Mouse (Mus musculus) embryonic facial prominence, embryonic 10.5 days (tissue): ENCODE results near the gene Tube1. TPM values are rescaled to one million over a fixed set of nuclear protein-coding genes. Genes with fewer than 3 reads are reported as not detected.
"Not testable (repeated sequence)": the region's sequence is repeated elsewhere in the genome, so short reads cannot be mapped to it uniquely, and the experiment has no call there.

Experiments used
- DNase-seq: peaks from one replicate; pipeline ENCODE4 v3.0.0-alpha.2; 2017; ENCODE audit warnings: low spot score
- H3K27ac ChIP-seq: fragments of 300-500 bp; sonication (generic); replicated peaks from 2 replicates; pipeline ENCODE4 v1.5.1; 2016; ENCODE audit warnings: mild to moderate bottlenecking
- H3K27me3 ChIP-seq: fragments of 300-500 bp; sonication (generic); replicated peaks from 2 replicates; pipeline ENCODE4 v1.6.1; 2016; ENCODE audit warnings: low read depth, mild to moderate bottlenecking; ENCODE audit not compliant: poor library complexity, severe bottlenecking
- H3K36me3 ChIP-seq: fragments of 300-500 bp; sonication (generic); replicated peaks from 2 replicates; pipeline ENCODE4 v1.6.1; 2016; ENCODE audit warnings: mild to moderate bottlenecking, moderate library complexity
- H3K4me1 ChIP-seq: fragments of 300-500 bp; sonication (generic); 2 replicates; pipeline ENCODE4 v1.6.1; 2016
- H3K4me3 ChIP-seq: fragments of 300-500 bp; sonication (generic); 2 replicates; pipeline ENCODE4 v1.5.1; 2016; ENCODE audit warnings: mild to moderate bottlenecking, moderate library complexity
- H3K9me3 ChIP-seq: fragments of 300-500 bp; sonication (generic); 2 replicates; pipeline ENCODE4 v1.6.1; 2016; ENCODE audit warnings: mild to moderate bottlenecking
- WGBS: fragments of 180-500 bp; shearing (Covaris S2); methylation state at CpG from one replicate; pipeline ENCODE4 v1.1.7; 2016; 5-methylcytosine and 5-hydroxymethylcytosine counted together
- polyA plus RNA-seq: library from polyadenylated mRNA; unstranded; fragments of >200 nt; fragmentation: Nextera tagmentation; extraction: Ambion mirVana; gene quantifications from 2 replicates; pipeline ENCODE4 v1.2.1, GENCODE M21; 2016

Tube1 gene
- polyA plus RNA-seq, 1 experiment from 2014 or later, result 24.7 TPM

- H3K4me1 ChIP-seq, result peaks cover 59% of the 10 kb centered on the region
- WGBS, result under 1% methylated on average over 19 of the region's 19 CpGs
- no peaks in the 10 kb centered on the region for H3K36me3 ChIP-seq
- H3K9me3 ChIP-seq, result no peaks in the 10 kb centered on the region
- peaks cover 4% of the 10 kb centered on the region for H3K27me3 ChIP-seq
- peak overlapping the region; percentile 83 for H3K27ac ChIP-seq
- peak; percentile 92 for DNase-seq
- peak overlapping the region; percentile 56 for H3K4me3 ChIP-seq
These were observed 37.4 kb downstream of the Tube1 start for GRCm38 (mm10) chr10:39171134-39171533.

GRCm38 (mm10) chr10:39171603-39172539 is 38.1 kb downstream of the Tube1 start:
- Histone ChIP-seq H3K27me3 (peaks cover 4% of the 10 kb centered on the region), H3K36me3 (no peaks in the 10 kb centered on the region), H3K27ac (peak overlapping the region; percentile 83), H3K9me3 (no peaks in the 10 kb centered on the region), H3K4me3 (peak overlapping the region; percentile 56), H3K4me1 (peaks cover 59% of the 10 kb centered on the region)
- DNase-seq, result peak; percentile 88
- WGBS, result 14% methylated on average over 26 of the region's 26 CpGs

GRCm38 (mm10) chr10:39172540-39172931 is 38.8 kb downstream of the Tube1 start:
- H3K36me3 ChIP-seq, result no peaks in the 10 kb centered on the region
- DNase-seq, result no peak
- no peaks in the 10 kb centered on the region for H3K9me3 ChIP-seq
- H3K27me3 ChIP-seq, result peaks cover 4% of the 10 kb centered on the region
- H3K27ac ChIP-seq, result peak overlapping the region; percentile 83
- 73% methylated on average over 6 of the region's 6 CpGs for WGBS
- H3K4me3 ChIP-seq, result peak overlapping the region; percentile 56; the same call in 1 of the 2 replicates
- H3K4me1 ChIP-seq, result peaks cover 58% of the 10 kb centered on the region

- peaks cover 3% of the 10 kb centered on the region; the same call in 1 of the 2 replicates for H3K9me3 ChIP-seq
- peak overlapping the region; percentile 83 for H3K27ac ChIP-seq
- peak overlapping the region; percentile 0; the same call in 1 of the 2 replicates for H3K4me3 ChIP-seq
- peaks cover 54% of the 10 kb centered on the region for H3K4me1 ChIP-seq
- DNase-seq, result peak; percentile 59
- 39% methylated on average over 13 of the region's 13 CpGs for WGBS
- no peaks in the 10 kb centered on the region for H3K36me3 ChIP-seq
- peaks cover 4% of the 10 kb centered on the region; the same call in 1 of the 2 replicates for H3K27me3 ChIP-seq
These were observed 39.3 kb downstream of the Tube1 start for GRCm38 (mm10) chr10:39173077-39173476.

GRCm38 (mm10) chr10:39176981-39177380 is 43.2 kb downstream of the Tube1 start:
- no peaks in the 10 kb centered on the region for H3K36me3 ChIP-seq
- no peak overlapping the region for H3K27ac ChIP-seq
- peaks cover 9% of the 10 kb centered on the region; the same call in 1 of the 2 replicates for H3K9me3 ChIP-seq
- DNase-seq, result no peak
- 88% methylated on average over 5 of the region's 5 CpGs for WGBS
- H3K4me3 ChIP-seq, result no peak overlapping the region
- H3K4me1 ChIP-seq, result peaks cover 33% of the 10 kb centered on the region
- no peaks in the 10 kb centered on the region for H3K27me3 ChIP-seq

DNA sequence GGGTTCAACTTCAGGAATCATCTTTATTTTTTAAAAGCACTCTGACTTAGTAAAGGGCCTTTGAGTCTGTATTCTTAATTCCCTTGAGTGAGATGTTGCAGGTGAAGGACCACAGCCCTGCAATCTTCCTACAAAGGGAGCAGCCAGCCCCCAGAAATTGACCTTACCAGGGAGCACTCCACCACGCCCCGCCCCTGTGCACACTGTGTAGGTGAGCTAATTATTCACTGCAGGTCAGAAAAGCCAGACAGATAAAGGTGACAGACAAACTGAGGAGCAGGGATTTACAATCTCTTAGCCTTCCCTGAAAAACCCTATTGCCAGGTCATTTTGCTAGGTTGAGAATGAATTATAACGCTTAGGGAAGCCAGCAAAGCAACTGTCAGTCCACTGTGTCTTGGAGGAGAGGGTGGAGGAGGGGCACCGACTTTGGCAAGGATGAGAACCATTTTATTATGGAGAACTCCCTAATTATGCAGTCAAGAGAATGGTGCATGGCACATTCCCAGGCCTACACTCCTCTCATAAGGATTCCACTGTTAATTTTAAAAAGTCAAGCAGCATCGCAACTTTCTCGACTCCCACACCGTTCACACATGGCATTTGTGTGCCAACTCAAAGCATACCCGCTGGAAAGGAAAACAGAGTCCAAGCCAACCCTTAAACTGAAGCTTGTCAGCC is 51.2 kb downstream of the Tube1 start:
- Histone ChIP-seq H3K36me3 (no peaks in the 10 kb centered on the region), H3K9me3 (no peaks in the 10 kb centered on the region), H3K4me3 (no peak overlapping the region), H3K4me1 (0 out of 2 replicates have a peak, but pooled peaks cover 3% of the 10 kb centered on the region), H3K27me3 (no peaks in the 10 kb centered on the region), H3K27ac (no peak overlapping the region)
- 92% methylated on average over 8 of the region's 8 CpGs for WGBS
- DNase-seq, result no peak

DNA sequence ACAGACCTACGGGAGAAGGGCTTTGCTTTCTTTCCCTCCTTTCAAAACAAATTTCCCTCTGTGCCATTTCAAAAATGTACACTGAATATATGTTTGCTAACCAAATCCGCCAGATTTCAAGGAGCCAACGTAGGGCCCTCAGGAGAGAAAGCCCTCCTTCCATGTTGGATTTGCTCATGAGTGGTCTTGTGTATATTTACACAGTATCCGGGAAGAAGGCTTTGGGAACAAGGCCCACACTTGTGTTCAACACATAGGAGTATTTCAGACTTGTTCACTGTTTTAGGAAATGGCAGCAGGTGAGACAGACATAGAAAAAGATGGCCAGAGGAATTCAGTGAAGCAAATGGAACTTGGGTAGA is 51.8 kb downstream of the Tube1 start:
- Histone ChIP-seq H3K4me1 (0 out of 2 replicates have a peak, but pooled peaks cover 3% of the 10 kb centered on the region), H3K4me3 (no peak overlapping the region), H3K27me3 (no peaks in the 10 kb centered on the region), H3K27ac (no peak overlapping the region), H3K9me3 (no peaks in the 10 kb centered on the region), H3K36me3 (no peaks in the 10 kb centered on the region)
- WGBS, result 84% methylated on average over 4 of the region's 4 CpGs
- DNase-seq, result no peak

DNA sequence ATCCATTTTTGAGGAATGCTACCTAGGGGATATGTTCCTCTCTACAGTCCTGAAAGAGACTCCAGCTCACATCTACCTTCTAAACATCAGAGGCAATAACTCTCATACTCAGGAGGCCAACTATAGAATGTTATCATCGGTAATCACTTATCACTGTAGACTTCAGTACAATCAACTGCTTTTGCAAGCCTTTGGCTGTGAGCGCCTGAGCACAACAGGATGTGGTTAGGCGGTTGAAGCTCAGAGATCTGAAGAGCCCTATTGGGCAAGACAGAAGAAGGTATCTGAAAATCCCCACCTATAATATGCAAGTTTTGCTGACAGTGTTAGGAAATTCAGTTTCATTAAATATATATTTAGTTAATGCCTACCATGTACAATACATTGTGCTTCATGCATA is 58.9 kb downstream of the Tube1 start:
- H3K4me1 ChIP-seq, result no peaks in the 10 kb centered on the region
- DNase-seq, result no peak
- no peaks in the 10 kb centered on the region for H3K36me3 ChIP-seq
- H3K27me3 ChIP-seq, result no peaks in the 10 kb centered on the region
- no peak overlapping the region for H3K27ac ChIP-seq
- no peaks in the 10 kb centered on the region for H3K9me3 ChIP-seq
- WGBS, result 92% methylated on average over 3 of the region's 3 CpGs
- H3K4me3 ChIP-seq, result no peak overlapping the region

GRCm38 (mm10) chr10:39198216-39198615 is 64.4 kb downstream of the Tube1 start:
- not testable (repeated sequence) for H3K36me3 ChIP-seq, H3K9me3 ChIP-seq, H3K27ac ChIP-seq, H3K4me1 ChIP-seq, H3K4me3 ChIP-seq, DNase-seq, H3K27me3 ChIP-seq
- 91% methylated on average over 11 of the region's 11 CpGs for WGBS

Other genes starting within 250 kb of the Tube1 start
- 19.9 and 25.3 TPM in 2 replicates for gene Lama4, start 168.5 kb upstream of the Tube1 start, polyA plus RNA-seq
- gene Fam229b, start 62 bp upstream of the Tube1 start, polyA plus RNA-seq, result 10.8 and 12.2 TPM in 2 replicates
- gene Ccn6, start 29.8 kb downstream of the Tube1 start, polyA plus RNA-seq, result 0.24 and 0.36 TPM in 2 replicates
- 20.2 and 21.5 TPM in 2 replicates for gene Fyn, start 234.9 kb downstream of the Tube1 start, polyA plus RNA-seq